Comparison of ENCODE assay signal across 7 mouse cellular contexts in genomic region chr11:32296203-32296602, GRCm38 (mm10). TPM values are rescaled to one million over a fixed set of nuclear protein-coding genes. Genes with fewer than 3 reads are reported as not detected.
DNase-seq lines count a peak whose midpoint lies in the region; ATAC-seq and TF ChIP-seq lines count a peak whose summit lies in the region.
"Not testable (repeated sequence)": the region's sequence is repeated elsewhere in the genome, so short reads cannot be mapped to it uniquely, and the experiment has no call there.

Gene Hba-a2, plus strand, starts transcription at chr11:32296489.

- H3K9me3 ChIP-seq in forebrain, embryonic 14.5 days (replicated peaks; ENCODE audit: control insufficient read depth, low read length); heart, embryonic 11.5 days (replicated peaks; ENCODE audit: control insufficient read depth, low read length); hindbrain, embryonic 16.5 days (ENCODE audit: control insufficient read depth, low read length); liver, embryonic 14.5 days (ENCODE audit: control insufficient read depth, low read length); midbrain, embryonic 16.5 days (replicated peaks; ENCODE audit: control insufficient read depth, low read length, poor library complexity, severe bottlenecking): not testable (repeated sequence)

- peak within 1 kb of the TSS; percentile 30 for H3K4me3 ChIP-seq in bone marrow, adult 2 months (replicated peaks; ENCODE audit: control insufficient read depth, low read depth, low read length)
- H3K4me3 ChIP-seq in forebrain, embryonic 14.5 days (ENCODE audit: low read depth, low read length); heart, embryonic 11.5 days (ENCODE audit: low read depth, low read length); hindbrain, embryonic 16.5 days (ENCODE audit: low read length); midbrain, embryonic 16.5 days (ENCODE audit: low read depth, low read length): not testable (repeated sequence)
- H3K4me3 ChIP-seq in liver, embryonic 14.5 days (ENCODE audit: insufficient read depth in 1 of 2, low read depth in 2 of 2, low read length in 2 of 2) = peak within 1 kb of the TSS; percentile 62 to 69

- WGBS in bone marrow, adult 2 months = no CpG with 5 or more reads among the region's 4 CpGs
- no CpG with 5 or more reads among the region's 4 CpGs for WGBS in forebrain, embryonic 14.5 days
- WGBS in heart, embryonic 11.5 days (ENCODE audit: insufficient replicate concordance) = no CpG with 5 or more reads among the region's 4 CpGs
- WGBS in hindbrain, embryonic 16.5 days = no CpG with 5 or more reads among the region's 4 CpGs
- no CpG with 5 or more reads among the region's 4 CpGs for WGBS in liver, embryonic 14.5 days (ENCODE audit: insufficient replicate concordance)
- WGBS in midbrain, embryonic 16.5 days = no CpG with 5 or more reads among the region's 4 CpGs

- not testable (repeated sequence) for TF ChIP-seq CTCF in bone marrow, adult 2 months (IDR thresholded peaks at IDR 0.05; ENCODE audit: control insufficient read depth, insufficient read depth, low read length); liver, embryonic 14.5 days (IDR thresholded peaks at IDR 0.05; ENCODE audit: low read depth)

- H3K36me3 ChIP-seq in forebrain, embryonic 14.5 days (ENCODE audit: control insufficient read depth, insufficient read depth, low read length); heart, embryonic 11.5 days (ENCODE audit: control insufficient read depth, insufficient read depth, low read length); hindbrain, embryonic 16.5 days (ENCODE audit: control insufficient read depth, insufficient read depth, low read length); midbrain, embryonic 16.5 days (ENCODE audit: control insufficient read depth, insufficient read depth, low read length): not testable (repeated sequence)
- peaks cover 15% of the 10 kb centered on the region for H3K36me3 ChIP-seq in liver, embryonic 14.5 days (replicated peaks; ENCODE audit: control insufficient read depth, insufficient read depth, low read depth)

- peak within 1 kb of the TSS; percentile 83 for H3K27ac ChIP-seq in bone marrow, adult 2 months (ENCODE audit: control insufficient read depth, insufficient read depth, low read depth, low read length, poor library complexity)
- H3K27ac ChIP-seq in forebrain, embryonic 14.5 days (ENCODE audit: low read depth, low read length); hindbrain, embryonic 16.5 days (ENCODE audit: low read depth, low read length); midbrain, embryonic 16.5 days (ENCODE audit: low read length): not testable (repeated sequence)
- peak within 1 kb of the TSS; percentile 46; the same call in 1 of the 2 replicates for H3K27ac ChIP-seq in heart, embryonic 11.5 days (ENCODE audit: low read depth, low read length)
- peak within 1 kb of the TSS; percentile 100 for H3K27ac ChIP-seq in liver, embryonic 14.5 days

- ATAC-seq in forebrain, embryonic 14.5 days; hindbrain, embryonic 16.5 days; midbrain, embryonic 16.5 days: not testable (repeated sequence)
- peak; percentile 82 for ATAC-seq in heart, embryonic 11.5 days (replicated peaks; ENCODE audit: insufficient number of reproducible peaks, low FRiP score, low TSS enrichment)
- peak; percentile 79 for ATAC-seq in liver, embryonic 14.5 days (ENCODE audit: insufficient read depth)

- TF ChIP-seq EP300 in liver, embryonic 14.5 days (IDR thresholded peaks at IDR 0.05; ENCODE audit: low read depth) = not testable (repeated sequence)

- not testable (repeated sequence) for DNase-seq in forebrain, embryonic 14.5 days (ENCODE audit: low spot score); layer of hippocampus, postnatal 36 days; liver, embryonic 14.5 days (ENCODE audit: low read depth in 3 of 3, low spot score in 3 of 3)

- H3K4me2 ChIP-seq in forebrain, embryonic 14.5 days (ENCODE audit: low read length); hindbrain, embryonic 16.5 days (ENCODE audit: low read length); midbrain, embryonic 16.5 days (ENCODE audit: low read length): not testable (repeated sequence)
- H3K4me2 ChIP-seq in heart, embryonic 11.5 days = peak within 1 kb of the TSS; percentile 49
- peak within 1 kb of the TSS; percentile 72 for H3K4me2 ChIP-seq in liver, embryonic 14.5 days (ENCODE audit: low read depth)

- H3K27me3 ChIP-seq in forebrain, embryonic 14.5 days (replicated peaks; ENCODE audit: control insufficient read depth, insufficient read depth, low read length); heart, embryonic 11.5 days (ENCODE audit: control insufficient read depth, insufficient read depth, low read length); hindbrain, embryonic 16.5 days (replicated peaks; ENCODE audit: control insufficient read depth, insufficient read depth, low read length); liver, embryonic 14.5 days (ENCODE audit: control insufficient read depth, insufficient read depth, low read length); midbrain, embryonic 16.5 days (ENCODE audit: control insufficient read depth, insufficient read depth, low read depth, low read length): not testable (repeated sequence)

- not testable (repeated sequence) for TF ChIP-seq POLR2A in bone marrow, adult 2 months (IDR thresholded peaks at IDR 0.05; ENCODE audit: borderline replicate concordance, control insufficient read depth, low read depth, low read length)

- H3K9ac ChIP-seq in forebrain, embryonic 14.5 days (ENCODE audit: low read length); hindbrain, embryonic 16.5 days (ENCODE audit: low read depth, low read length); midbrain, embryonic 16.5 days (ENCODE audit: low read depth, low read length): not testable (repeated sequence)
- H3K9ac ChIP-seq in heart, embryonic 11.5 days (ENCODE audit: low read depth, low read length) = 0 out of 2 replicates have a peak within 1 kb of the TSS, but pooled peaks have one; percentile 22
- peak within 1 kb of the TSS; percentile 91 for H3K9ac ChIP-seq in liver, embryonic 14.5 days (replicated peaks)

- H3K4me1 ChIP-seq in bone marrow, adult 2 months (ENCODE audit: control insufficient read depth, insufficient read depth, low read length); forebrain, embryonic 14.5 days (ENCODE audit: control insufficient read depth, insufficient read depth, low read length); heart, embryonic 11.5 days (ENCODE audit: control insufficient read depth, insufficient read depth, low read length); hindbrain, embryonic 16.5 days (ENCODE audit: control insufficient read depth, insufficient read depth, low read depth, low read length); midbrain, embryonic 16.5 days (ENCODE audit: control insufficient read depth, insufficient read depth, low read length): not testable (repeated sequence)
- peaks cover 35 to 46% of the 10 kb centered on the region in 2 experiments for H3K4me1 ChIP-seq in liver, embryonic 14.5 days (replicated peaks; ENCODE audit: control insufficient read depth in 2 of 2, insufficient read depth in 2 of 2, low read length in 1 of 2)

RNA-seq across cellular contexts. Expression of gene Hba-a2, which starts in this region (rescaled TPM):
- 164,365 and 299,309 TPM in 2 replicates for polyA plus RNA-seq in bone marrow, adult 2 months (2011; ENCODE audit: insufficient read depth, insufficient read length, low replicate concordance, missing spikeins)
- 5,936 and 7,230 TPM in 2 replicates for polyA plus RNA-seq in forebrain, embryonic 14.5 days (2014; fragmentation: Nextera tagmentation; extraction: Ambion mirVana)
- 18,841 and 22,217 TPM in 2 replicates for polyA plus RNA-seq in heart, embryonic 11.5 days (2014; fragmentation: Nextera tagmentation; extraction: Ambion mirVana)
- 6,688 and 8,147 TPM in 2 replicates for polyA plus RNA-seq in hindbrain, embryonic 16.5 days (2015; fragmentation: Nextera tagmentation; extraction: Ambion mirVana)
- 100 to 1,000 TPM; 192 to 362 TPM for total RNA-seq in layer of hippocampus, postnatal 36 days (2021)
- 214,511 and 362,158 TPM in 2 replicates for polyA plus RNA-seq in liver, embryonic 14.5 days (2012; rRNA removed)
- polyA plus RNA-seq in liver, embryonic 14.5 days (2014; fragmentation: Nextera tagmentation; extraction: Ambion mirVana) = 162,484 and 169,597 TPM in 2 replicates
- polyA plus RNA-seq in midbrain, embryonic 16.5 days (2015; fragmentation: Nextera tagmentation; extraction: Ambion mirVana) = 5,737 and 6,589 TPM in 2 replicates
